Mouse (Mus musculus): ENCODE results near the gene Unc93b1.
A peak's percentile ranks its signal among the peaks of the same experiment; 100 is the strongest.

The Unc93b1 gene

DNA sequence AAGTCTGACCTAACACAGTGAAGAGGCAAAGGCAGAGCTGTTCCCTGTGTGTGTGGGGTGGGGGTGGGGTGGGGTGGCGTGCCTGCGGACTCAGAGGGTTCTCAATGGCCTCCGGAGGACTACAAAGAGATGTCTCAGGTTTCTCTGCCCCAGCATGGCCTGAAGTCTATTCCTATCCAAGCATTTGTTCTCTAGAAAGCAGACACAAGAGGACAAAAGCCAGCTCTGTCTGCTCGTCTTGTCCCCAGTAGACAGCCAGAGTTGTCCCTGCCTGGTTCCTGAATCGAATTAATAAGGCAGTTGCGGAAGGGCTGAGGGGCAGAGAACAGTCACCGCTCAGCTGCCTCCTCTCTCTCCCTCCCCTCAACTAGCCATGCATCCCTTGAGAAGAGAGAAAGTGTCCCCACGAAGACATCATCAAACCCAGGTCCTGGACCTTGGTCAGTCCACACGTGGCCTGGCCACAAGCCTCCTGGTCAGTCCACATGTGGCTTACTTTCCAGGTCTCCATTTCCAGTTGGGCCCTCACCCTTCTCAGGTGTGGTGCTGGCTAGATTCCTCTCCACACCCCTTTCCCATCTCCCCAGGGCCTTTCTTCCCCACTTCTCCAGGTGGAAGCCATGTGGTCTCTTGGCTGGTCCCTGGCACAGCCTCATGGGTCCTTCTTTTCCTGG lies 48.7 kb downstream of the Unc93b1 start:
- no peak for DNase-seq (ENCODE audit: low spot score in 2 of 2)

DNA sequence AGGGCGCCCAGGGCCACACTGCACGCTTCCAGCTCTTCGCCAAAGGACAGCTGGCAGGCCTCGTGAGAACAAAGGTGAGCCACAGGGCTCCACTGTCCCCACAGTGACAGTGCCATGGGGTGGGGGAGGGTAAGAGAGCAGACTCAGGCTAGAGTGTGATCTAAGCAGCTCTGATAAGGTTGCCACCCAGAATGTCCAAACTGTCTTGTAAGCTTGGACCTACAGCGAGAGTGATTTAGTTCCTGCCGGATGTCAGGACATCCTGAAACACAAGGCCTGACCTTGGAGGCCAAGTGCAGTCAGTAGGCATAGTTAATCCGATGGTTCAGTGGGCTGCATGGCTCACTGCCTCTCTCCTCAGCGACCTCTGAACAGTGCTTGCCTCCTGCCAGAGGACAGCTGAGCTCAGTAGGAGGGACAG lies 50.3 kb downstream of the Unc93b1 start:
- DNase-seq (ENCODE audit: low spot score in 2 of 2): no peak

DNA sequence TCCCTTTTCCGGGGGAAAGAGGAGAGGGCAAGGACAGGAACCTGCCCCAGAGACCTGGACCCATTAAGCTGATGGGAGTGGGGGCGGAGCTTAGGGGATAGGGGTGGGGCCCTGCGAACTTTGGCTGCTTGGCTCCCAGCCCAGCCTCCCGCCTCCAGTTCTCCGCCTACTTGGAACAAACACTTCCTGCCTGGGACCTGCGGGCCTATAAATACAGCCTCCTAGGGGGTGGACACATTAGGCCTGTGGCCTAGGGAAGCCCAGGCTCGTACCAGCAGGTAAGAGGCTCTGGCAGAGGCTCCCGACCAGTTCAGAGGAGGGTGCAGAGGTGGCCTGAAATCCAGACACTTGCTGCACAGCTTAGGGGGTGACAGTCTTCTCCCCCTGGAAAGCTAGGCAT lies 51.3 kb downstream of the Unc93b1 start, which contains the start of gene Acy3:
Gene Acy3, plus strand, starts transcription at position 237 of the 400 bp plus-strand sequence.
- DNase-seq (ENCODE audit: low spot score in 2 of 2): peak in 1 of 2 experiments; percentile 43

DNA sequence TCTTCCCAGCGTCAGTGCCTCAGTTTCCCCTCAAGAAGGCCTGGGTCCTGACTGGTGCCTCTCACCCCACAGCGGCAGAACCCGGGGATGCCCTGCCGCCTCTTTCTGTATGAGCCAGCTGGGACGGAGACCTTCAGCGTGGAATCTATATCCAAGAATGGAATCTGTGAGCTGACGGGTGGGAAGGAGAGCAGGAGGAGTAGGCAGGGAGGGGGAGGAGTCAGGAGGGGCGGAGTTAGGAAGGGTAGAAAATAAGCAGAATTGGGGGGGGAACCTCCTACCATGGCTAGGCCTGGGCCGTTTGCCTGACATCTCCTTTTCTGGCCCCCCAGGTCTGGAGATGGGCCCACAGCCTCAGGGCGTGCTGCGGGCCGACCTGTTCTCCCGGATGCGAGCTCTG lies 53.1 kb downstream of the Unc93b1 start:
- DNase-seq (ENCODE audit: low spot score in 2 of 2): no peak

DNA sequence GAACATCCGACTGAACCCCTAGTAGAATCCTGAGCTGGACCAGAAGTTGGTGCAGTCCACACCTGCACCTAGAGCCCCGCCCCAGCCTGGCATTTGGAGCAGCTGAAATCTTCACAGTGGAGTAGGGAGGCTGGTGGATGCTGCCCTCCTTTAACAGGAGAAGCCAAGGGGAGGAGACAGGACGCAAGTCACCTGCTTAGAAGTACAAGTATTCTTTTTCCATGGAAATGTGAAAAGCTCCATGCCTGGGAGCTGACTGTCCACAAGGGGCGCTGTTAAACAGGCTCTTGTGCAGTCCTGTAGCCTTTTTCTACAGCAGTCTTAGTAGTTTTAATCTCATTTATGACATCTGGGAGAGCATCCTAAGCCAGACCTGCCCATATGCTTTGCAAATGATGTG lies 53.8 kb downstream of the Unc93b1 start:
- DNase-seq (ENCODE audit: low spot score in 2 of 2): no peak

DNA sequence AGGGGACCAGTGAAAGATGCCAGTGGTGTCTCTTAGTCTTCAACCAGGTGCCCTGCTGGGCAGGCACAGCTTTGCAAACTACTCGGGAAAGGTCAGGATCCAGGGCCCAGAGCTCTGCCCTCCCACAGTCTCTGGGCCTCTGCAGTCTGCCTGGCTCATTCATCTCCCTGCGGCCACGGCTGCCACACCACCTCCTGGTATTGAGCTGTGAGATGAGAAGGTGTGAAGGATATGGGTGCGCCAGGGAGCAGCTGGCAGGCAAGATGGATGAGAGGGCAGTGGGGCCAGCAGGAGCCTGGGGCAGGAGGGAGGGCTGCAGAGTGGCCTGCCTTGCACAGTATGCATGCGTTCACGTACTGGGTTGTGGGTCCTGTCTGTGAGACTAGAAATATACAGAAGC lies 55.8 kb downstream of the Unc93b1 start:
- DNase-seq (ENCODE audit: low spot score in 2 of 2): no peak

DNA sequence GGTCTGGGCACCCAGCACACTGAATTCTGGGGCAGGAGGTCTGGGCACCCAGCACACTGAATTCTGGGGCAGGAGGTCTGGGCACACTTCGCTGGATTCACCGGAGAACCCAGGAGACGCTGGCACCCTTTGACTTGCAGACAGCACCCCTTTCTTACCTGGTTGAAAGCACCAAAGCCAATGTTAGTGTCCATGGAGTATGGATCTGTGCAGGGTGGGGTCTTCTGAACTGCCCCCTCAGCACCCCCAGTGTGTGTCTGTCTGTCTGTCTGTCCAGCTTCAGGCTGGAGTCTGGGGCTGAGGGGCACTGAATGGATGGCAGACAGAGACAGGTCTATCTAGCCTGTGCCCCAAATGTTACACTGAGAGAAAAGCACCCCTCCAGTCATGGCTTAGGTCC lies 56.6 kb downstream of the Unc93b1 start:
- no peak for DNase-seq (ENCODE audit: low spot score in 2 of 2)

DNA sequence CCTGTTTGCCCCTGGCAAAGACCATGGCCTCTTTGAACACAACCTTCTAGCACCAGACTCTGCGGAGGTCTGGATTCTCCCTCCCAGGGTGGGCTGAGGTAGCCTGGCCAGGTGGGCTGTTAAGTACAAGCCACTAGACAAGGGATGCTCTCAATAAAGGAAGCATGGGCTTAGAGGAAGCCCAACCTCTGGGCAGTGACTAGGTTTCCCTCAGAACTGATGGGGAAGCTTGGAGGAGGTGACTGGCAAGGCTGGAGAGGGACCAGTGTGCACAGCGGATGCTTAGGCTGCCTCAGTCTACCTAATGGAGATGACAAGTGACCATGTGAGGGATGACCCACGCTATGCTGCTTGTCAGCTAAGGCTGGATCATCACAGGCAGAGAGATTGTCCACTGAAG lies 57.0 kb downstream of the Unc93b1 start:
- no peak for DNase-seq (ENCODE audit: low spot score in 2 of 2)

DNA sequence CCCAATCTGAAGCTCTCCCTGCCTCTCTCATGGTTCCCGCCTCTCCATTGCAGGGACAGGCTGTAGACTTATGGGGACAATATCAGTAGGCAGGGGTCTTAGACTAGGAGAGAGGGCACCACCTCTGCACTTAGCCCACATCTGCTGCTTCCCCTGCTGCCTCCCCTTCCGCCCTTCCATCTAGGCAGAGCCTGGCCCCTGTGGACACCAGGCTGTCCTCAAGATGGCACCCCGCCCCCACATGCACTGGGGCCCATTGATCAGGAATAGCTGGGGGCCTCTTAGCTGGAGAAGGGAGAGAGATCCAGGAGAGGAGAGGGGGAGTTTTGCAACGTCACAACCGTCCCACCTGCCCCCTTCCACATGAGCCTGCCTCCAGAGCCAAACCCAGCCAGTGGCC lies 57.4 kb downstream of the Unc93b1 start, which contains the start of gene Tbx10:
Gene Tbx10, plus strand, starts transcription at position 337 of the 400 bp plus-strand sequence.
- no peak for DNase-seq (ENCODE audit: low spot score in 2 of 2)

DNA sequence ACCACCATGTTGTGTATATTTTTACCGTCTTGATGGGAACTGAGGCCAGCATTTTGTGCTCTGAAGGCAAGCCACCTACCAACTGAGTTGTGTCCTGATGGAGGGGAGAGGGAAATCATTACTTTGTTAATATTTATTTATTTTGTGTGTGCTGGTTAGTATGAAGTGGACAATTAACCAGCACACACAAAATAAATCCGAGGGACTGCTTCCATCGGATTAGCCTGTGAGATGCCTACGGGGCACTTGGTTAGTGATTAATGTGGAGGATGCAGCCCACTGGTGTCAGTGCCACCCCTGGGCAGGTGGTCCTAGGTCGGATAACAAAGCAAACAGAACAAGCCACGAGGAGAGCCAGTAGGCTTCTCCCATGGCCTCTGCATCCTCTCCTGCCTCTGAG lies 59.9 kb downstream of the Unc93b1 start:
- DNase-seq (ENCODE audit: low spot score in 2 of 2): no peak

DNA sequence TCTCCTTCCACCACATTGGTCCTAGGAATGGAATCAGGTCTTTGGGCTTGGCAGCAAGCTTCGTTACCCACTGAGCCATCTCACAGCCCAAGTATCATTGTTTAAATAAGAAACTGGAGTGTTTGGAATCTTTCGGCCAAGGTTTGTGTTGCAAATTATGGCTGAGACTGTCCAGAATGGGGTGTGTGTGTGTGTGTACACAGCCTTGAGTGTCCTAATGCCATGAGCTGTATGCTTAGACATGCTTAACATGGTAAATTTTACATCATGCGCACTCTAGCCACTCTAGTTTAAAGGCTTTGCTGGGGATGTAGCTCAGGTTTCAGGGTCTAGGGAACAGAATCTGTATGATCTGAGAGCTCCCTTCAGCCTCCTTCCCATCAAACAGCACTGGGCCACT lies 60.5 kb downstream of the Unc93b1 start:
- DNase-seq (ENCODE audit: low spot score in 2 of 2): no peak

DNA sequence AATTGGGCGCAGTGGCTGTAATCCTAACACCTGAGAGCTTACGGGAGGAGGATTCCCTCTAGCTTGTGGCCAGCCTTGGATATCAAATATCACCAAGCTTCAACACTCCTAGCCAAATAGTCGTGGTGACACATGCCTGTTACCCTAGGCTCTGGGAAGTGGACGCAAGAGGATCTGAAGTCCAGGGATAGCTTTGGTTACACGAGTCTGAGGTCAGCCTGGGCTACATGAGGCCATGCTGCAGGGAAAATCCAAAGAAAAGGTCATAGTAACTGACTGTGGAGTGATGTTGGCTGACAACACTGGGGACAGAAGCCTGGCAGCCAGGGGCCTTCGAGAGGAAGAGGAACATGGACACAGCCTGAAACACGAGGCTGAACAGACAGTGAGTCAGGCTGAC lies 61.1 kb downstream of the Unc93b1 start:
- DNase-seq (ENCODE audit: low spot score in 2 of 2): no peak

DNA sequence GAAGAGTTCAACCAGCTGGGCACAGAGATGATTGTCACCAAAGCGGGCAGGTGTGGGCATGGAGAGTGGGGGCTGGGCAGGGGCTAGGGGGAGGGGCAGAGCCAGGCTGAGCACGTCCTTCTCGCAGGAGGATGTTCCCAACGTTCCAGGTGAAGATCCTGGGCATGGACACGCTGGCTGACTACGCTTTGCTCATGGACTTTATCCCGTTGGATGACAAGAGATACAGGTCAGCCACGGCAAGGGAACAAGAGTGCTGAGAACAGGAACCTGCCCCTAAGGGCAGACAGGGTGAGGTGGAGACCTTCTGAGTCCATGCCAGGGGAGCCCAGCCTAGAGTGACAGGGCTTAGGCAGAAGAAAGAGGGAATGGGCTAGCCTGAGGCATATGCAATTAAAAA lies 61.8 kb downstream of the Unc93b1 start:
- DNase-seq (ENCODE audit: low spot score in 2 of 2): no peak

DNA sequence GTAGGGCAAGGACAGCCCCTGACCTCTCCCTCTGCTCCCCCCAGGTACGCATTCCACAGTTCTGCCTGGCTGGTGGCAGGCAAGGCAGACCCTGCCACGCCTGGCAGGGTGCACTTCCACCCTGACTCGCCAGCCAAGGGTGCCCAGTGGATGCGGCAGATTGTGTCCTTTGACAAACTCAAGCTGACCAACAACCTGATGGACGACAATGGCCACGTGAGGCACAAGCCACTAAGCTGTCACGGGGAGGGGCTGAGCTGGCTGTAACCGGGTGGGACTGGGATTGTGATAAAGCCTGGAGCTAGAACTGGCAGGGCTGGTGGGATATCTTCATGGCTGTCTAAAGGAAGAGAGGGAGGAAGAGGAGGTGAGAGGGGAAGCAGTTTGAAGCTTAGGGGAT lies 62.2 kb downstream of the Unc93b1 start:
- DNase-seq (ENCODE audit: low spot score in 2 of 2): no peak

DNA sequence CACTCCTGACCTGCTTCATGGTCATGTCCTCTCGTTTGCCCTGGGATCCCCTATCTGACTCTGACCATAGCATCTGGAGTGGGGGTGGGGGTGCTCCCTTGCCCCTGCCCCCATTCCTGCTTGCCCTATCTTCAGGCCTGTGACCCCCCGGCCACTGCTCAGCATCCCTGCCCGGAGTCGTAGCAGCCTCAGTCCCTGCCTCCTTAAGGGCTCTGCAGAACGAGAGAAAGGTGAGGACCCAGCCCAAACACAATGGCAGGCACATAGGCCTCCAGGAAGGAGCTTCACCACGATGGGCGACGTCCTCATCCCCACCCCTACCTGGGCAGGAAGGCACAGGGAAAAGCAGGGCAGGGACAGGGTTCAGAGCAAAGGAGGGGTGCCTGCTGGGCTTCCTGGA lies 63.3 kb downstream of the Unc93b1 start:
- no peak for DNase-seq (ENCODE audit: low spot score in 2 of 2)

All from left cerebral cortex, adult 9 months (tissue).